Mouse (Mus musculus): ENCODE data around the gene Drg2. TPM values are rescaled to one million over a fixed set of nuclear protein-coding genes. Genes with fewer than 3 reads are reported as not detected.
"Not testable (repeated sequence)": the region's sequence is repeated elsewhere in the genome, so short reads cannot be mapped to it uniquely, and the experiment has no call there.

Gene Drg2
- polyA plus RNA-seq, 1 experiment = 80.5 TPM

GRCm38 (mm10) chr11:60426417-60426816 is 28.0 kb upstream of the Drg2 start:
- TF ChIP-seq POLR2A (IDR thresholded peaks at IDR 0.05; ENCODE audit: borderline replicate concordance, extremely low read depth, insufficient read depth, insufficient read length, poor library complexity, severe bottlenecking) (no peak), CTCF (IDR thresholded peaks at IDR 0.05; ENCODE audit: borderline replicate concordance, extremely low read depth, insufficient read depth, insufficient read length) (no peak)
- DNase-seq (ENCODE audit: low read depth) = no peak

GRCm38 (mm10) chr11:60427628-60428027 is 26.8 kb upstream of the Drg2 start:
- no peak for TF ChIP-seq CTCF (IDR thresholded peaks at IDR 0.05; ENCODE audit: borderline replicate concordance, extremely low read depth, insufficient read depth, insufficient read length)
- DNase-seq (ENCODE audit: low read depth) = no peak

GRCm38 (mm10) chr11:60433501-60433900 is 20.9 kb upstream of the Drg2 start:
- no peak for DNase-seq (ENCODE audit: low read depth)
- TF ChIP-seq CTCF (IDR thresholded peaks at IDR 0.05; ENCODE audit: borderline replicate concordance, extremely low read depth, insufficient read depth, insufficient read length) = no peak
- TF ChIP-seq POLR2A (IDR thresholded peaks at IDR 0.05; ENCODE audit: borderline replicate concordance, extremely low read depth, insufficient read depth, insufficient read length, poor library complexity, severe bottlenecking) = no peak

GRCm38 (mm10) chr11:60435133-60435532 is 19.3 kb upstream of the Drg2 start:
- no peak for DNase-seq (ENCODE audit: low read depth)
- TF ChIP-seq CTCF (IDR thresholded peaks at IDR 0.05; ENCODE audit: borderline replicate concordance, extremely low read depth, insufficient read depth, insufficient read length) = no peak
- TF ChIP-seq POLR2A (IDR thresholded peaks at IDR 0.05; ENCODE audit: borderline replicate concordance, extremely low read depth, insufficient read depth, insufficient read length, poor library complexity, severe bottlenecking) = no peak

- no peak for TF ChIP-seq POLR2A (IDR thresholded peaks at IDR 0.05; ENCODE audit: borderline replicate concordance, extremely low read depth, insufficient read depth, insufficient read length, poor library complexity, severe bottlenecking)
- no peak for TF ChIP-seq CTCF (IDR thresholded peaks at IDR 0.05; ENCODE audit: borderline replicate concordance, extremely low read depth, insufficient read depth, insufficient read length)
- no peak for DNase-seq (ENCODE audit: low read depth)
These were observed 17.8 kb upstream of the Drg2 start for GRCm38 (mm10) chr11:60436618-60437017.

- not testable (repeated sequence) for DNase-seq (ENCODE audit: low read depth)
These were observed 14.8 kb upstream of the Drg2 start for GRCm38 (mm10) chr11:60439621-60440020.

- no peak for DNase-seq (ENCODE audit: low read depth)
- TF ChIP-seq CTCF (IDR thresholded peaks at IDR 0.05; ENCODE audit: borderline replicate concordance, extremely low read depth, insufficient read depth, insufficient read length) (no peak), POLR2A (IDR thresholded peaks at IDR 0.05; ENCODE audit: borderline replicate concordance, extremely low read depth, insufficient read depth, insufficient read length, poor library complexity, severe bottlenecking) (no peak)
These were observed 14.2 kb upstream of the Drg2 start for GRCm38 (mm10) chr11:60440176-60440575.

- TF ChIP-seq CTCF (IDR thresholded peaks at IDR 0.05; ENCODE audit: borderline replicate concordance, extremely low read depth, insufficient read depth, insufficient read length) = no peak
- no peak for TF ChIP-seq POLR2A (IDR thresholded peaks at IDR 0.05; ENCODE audit: borderline replicate concordance, extremely low read depth, insufficient read depth, insufficient read length, poor library complexity, severe bottlenecking)
These were observed 11.5 kb upstream of the Drg2 start for GRCm38 (mm10) chr11:60442896-60443295.

GRCm38 (mm10) chr11:60444007-60444406 is 10.4 kb upstream of the Drg2 start:
- no peak for DNase-seq (ENCODE audit: low read depth)

More at GRCm38 (mm10) chr11:60442896-60443295, 11.5 kb upstream of the Drg2 start:
- no peak for DNase-seq (ENCODE audit: low read depth)

GRCm38 (mm10) chr11:60454745-60455087 is 325 bp downstream of the Drg2 start:
- DNase-seq (ENCODE audit: low read depth) = no peak
- TF ChIP-seq CTCF (IDR thresholded peaks at IDR 0.05; ENCODE audit: borderline replicate concordance, extremely low read depth, insufficient read depth, insufficient read length) (no peak), POLR2A (IDR thresholded peaks at IDR 0.05; ENCODE audit: borderline replicate concordance, extremely low read depth, insufficient read depth, insufficient read length, poor library complexity, severe bottlenecking) (no peak)

More at GRCm38 (mm10) chr11:60444007-60444406, 10.4 kb upstream of the Drg2 start:
- TF ChIP-seq POLR2A (IDR thresholded peaks at IDR 0.05; ENCODE audit: borderline replicate concordance, extremely low read depth, insufficient read depth, insufficient read length, poor library complexity, severe bottlenecking) (no peak), CTCF (IDR thresholded peaks at IDR 0.05; ENCODE audit: borderline replicate concordance, extremely low read depth, insufficient read depth, insufficient read length) (no peak)

GRCm38 (mm10) chr11:60457973-60458372 is 3.6 kb downstream of the Drg2 start:
- peak; percentile 34 for DNase-seq (ENCODE audit: low read depth)
- TF ChIP-seq POLR2A (IDR thresholded peaks at IDR 0.05; ENCODE audit: borderline replicate concordance, extremely low read depth, insufficient read depth, insufficient read length, poor library complexity, severe bottlenecking) (no peak), CTCF (IDR thresholded peaks at IDR 0.05; ENCODE audit: borderline replicate concordance, extremely low read depth, insufficient read depth, insufficient read length) (no peak; the same call in 1 of the 2 replicates)

GRCm38 (mm10) chr11:60465943-60466380 is 11.6 kb downstream of the Drg2 start:
- DNase-seq (ENCODE audit: low read depth) = peak; percentile 23
- no peak for TF ChIP-seq POLR2A (IDR thresholded peaks at IDR 0.05; ENCODE audit: borderline replicate concordance, extremely low read depth, insufficient read depth, insufficient read length, poor library complexity, severe bottlenecking)
- TF ChIP-seq CTCF (IDR thresholded peaks at IDR 0.05; ENCODE audit: borderline replicate concordance, extremely low read depth, insufficient read depth, insufficient read length) = peak; percentile 58

GRCm38 (mm10) chr11:60469039-60469438 is 14.6 kb downstream of the Drg2 start, which contains the start of gene Myo15:
TSS of gene Myo15 (plus strand) at chr11:60469339.
- DNase-seq (ENCODE audit: low read depth) = no peak
- no peak for TF ChIP-seq CTCF (IDR thresholded peaks at IDR 0.05; ENCODE audit: borderline replicate concordance, extremely low read depth, insufficient read depth, insufficient read length)
- no peak for TF ChIP-seq POLR2A (IDR thresholded peaks at IDR 0.05; ENCODE audit: borderline replicate concordance, extremely low read depth, insufficient read depth, insufficient read length, poor library complexity, severe bottlenecking)

All from brain, embryonic 14.5 days (tissue).